Mouse (Mus musculus): ENCODE measurements around the gene Nat8f5. TPM values are rescaled to one million over a fixed set of nuclear protein-coding genes. Genes with fewer than 3 reads are reported as not detected.
"Not testable (repeated sequence)": the region's sequence is repeated elsewhere in the genome, so short reads cannot be mapped to it uniquely, and the experiment has no call there.

Gene Nat8f5
- polyA plus RNA-seq, 1 experiment, result not detected

DNA sequence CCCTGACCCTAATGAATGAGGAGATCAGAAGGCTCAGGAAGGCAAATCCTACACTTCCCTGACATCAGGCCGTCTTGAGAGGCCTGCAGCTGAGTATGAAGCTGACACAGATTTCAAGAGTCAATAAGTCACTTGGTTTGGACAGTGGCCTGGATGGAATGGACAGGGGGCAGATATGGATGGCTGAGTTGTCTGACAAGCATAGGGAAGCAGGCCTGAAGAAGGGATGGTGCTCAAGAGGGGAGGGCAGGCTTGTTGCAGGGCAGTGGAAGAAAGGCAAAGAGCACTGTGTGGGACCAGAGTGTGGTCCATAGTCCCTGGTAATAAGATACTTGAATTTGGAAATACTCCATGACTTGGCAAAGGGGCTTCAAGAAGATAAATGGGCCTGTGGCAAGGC is 8.7 kb upstream of the Nat8f5 start:
- TF ChIP-seq CTCF (IDR thresholded peaks at IDR 0.05; ENCODE audit: borderline replicate concordance, extremely low read depth, insufficient read depth, insufficient read length) (no peak), POLR2A (IDR thresholded peaks at IDR 0.05; ENCODE audit: borderline replicate concordance, extremely low read depth, insufficient read depth, insufficient read length, poor library complexity, severe bottlenecking) (no peak)

DNA sequence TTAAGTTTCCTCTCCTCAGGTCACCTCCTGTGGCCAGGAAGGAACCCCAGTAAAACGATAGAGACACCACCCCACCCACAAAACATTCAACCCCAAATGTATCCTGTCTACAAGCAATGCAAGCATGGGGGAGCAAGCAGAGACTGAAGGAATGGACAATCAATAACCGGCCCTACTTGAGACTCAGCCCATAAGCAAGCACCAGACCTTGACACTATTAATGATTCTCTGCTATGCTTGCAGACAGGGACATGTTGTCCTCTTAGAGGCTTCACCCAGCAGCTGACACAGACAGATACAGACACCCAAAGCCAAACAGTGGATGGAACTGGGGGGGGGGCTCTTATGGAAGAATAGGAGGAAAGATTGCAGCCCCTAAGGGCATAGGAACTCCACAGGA is 5.1 kb upstream of the Nat8f5 start:
- TF ChIP-seq CTCF (IDR thresholded peaks at IDR 0.05; ENCODE audit: borderline replicate concordance, extremely low read depth, insufficient read depth, insufficient read length) (no peak), POLR2A (IDR thresholded peaks at IDR 0.05; ENCODE audit: borderline replicate concordance, extremely low read depth, insufficient read depth, insufficient read length, poor library complexity, severe bottlenecking) (no peak)
- no peak for DNase-seq (ENCODE audit: low read depth)

More for the DNA sequence above, 8.7 kb upstream of the Nat8f5 start:
- no peak for DNase-seq (ENCODE audit: low read depth)

DNA sequence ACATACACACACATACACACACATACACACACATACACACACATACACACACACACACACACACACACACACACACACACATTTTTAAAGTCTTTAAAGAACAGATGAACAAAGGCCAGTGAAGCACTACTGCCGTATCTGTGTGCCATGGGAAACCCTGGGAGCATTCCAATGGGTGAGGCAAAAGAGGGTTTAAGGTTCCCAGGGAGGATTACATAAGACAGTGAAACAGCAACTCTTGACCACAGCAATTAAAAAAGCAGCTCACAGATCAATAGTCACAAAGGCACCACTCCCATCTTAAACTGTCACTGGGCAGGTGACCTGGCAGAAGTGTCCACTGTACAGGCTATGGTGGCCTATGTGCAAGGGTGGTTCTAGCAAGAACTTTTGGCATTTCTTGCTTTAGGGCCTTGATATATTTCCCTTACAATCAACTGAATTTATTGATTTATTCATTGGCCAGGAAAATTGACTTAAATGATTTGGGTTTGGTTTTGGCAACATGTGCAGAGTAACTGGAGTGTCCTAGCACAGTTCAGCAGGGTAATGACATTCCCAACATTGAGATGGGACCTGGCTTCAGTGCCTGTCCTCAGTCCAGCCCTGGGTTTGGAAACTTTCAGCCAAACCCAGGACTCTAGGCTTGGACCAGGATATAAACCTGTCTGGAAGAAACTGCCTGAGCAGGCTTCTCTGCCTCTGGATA is 2.8 kb upstream of the Nat8f5 start:
- TF ChIP-seq POLR2A (IDR thresholded peaks at IDR 0.05; ENCODE audit: borderline replicate concordance, extremely low read depth, insufficient read depth, insufficient read length, poor library complexity, severe bottlenecking) (no peak), CTCF (IDR thresholded peaks at IDR 0.05; ENCODE audit: borderline replicate concordance, extremely low read depth, insufficient read depth, insufficient read length) (no peak)
- DNase-seq (ENCODE audit: low read depth), result no peak

DNA sequence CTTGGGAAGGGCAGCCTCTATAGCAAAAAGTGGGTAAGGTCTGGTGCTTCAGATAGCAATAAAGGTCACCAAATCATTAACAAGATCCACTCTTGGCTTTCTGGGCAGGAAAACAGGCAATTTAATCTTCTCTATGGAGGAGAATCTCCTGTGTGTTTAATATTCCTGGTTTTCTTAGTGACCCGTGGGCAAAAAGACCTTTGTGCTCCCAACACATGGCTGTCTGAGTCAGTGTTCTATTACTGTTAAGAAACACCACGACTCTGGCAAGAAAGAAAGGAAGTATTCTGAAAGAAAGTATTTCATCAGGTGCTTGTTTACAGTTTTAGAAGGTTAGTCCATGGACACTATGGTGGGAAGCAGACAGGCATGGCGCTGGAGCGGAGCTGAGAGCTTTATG is 1.5 kb upstream of the Nat8f5 start:
- TF ChIP-seq CTCF (IDR thresholded peaks at IDR 0.05; ENCODE audit: borderline replicate concordance, extremely low read depth, insufficient read depth, insufficient read length) (no peak), POLR2A (IDR thresholded peaks at IDR 0.05; ENCODE audit: borderline replicate concordance, extremely low read depth, insufficient read depth, insufficient read length, poor library complexity, severe bottlenecking) (no peak)
- no peak for DNase-seq (ENCODE audit: low read depth)

DNA sequence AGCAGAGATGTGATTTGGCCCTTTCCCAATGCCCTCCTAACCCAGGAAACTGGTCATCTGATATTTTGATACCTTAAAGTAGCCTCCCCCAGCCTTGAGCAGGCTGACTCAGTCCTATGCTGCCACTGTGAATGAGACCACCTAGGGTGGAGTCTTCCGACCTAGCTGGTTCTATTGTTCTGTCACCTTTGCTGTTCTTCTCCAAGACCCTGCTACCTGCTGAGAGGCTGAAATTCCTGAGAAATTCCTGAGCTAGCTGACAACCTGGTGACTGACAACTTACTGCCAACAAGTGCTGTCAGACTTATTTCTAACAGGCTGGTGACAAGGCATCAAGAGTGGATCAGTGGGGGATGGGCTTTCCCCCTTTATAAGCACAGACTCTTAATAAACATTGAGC is 2.4 kb downstream of the Nat8f5 start:
- TF ChIP-seq POLR2A (IDR thresholded peaks at IDR 0.05; ENCODE audit: borderline replicate concordance, extremely low read depth, insufficient read depth, insufficient read length, poor library complexity, severe bottlenecking) (no peak), CTCF (IDR thresholded peaks at IDR 0.05; ENCODE audit: borderline replicate concordance, extremely low read depth, insufficient read depth, insufficient read length) (no peak)
- no peak for DNase-seq (ENCODE audit: low read depth)

DNA sequence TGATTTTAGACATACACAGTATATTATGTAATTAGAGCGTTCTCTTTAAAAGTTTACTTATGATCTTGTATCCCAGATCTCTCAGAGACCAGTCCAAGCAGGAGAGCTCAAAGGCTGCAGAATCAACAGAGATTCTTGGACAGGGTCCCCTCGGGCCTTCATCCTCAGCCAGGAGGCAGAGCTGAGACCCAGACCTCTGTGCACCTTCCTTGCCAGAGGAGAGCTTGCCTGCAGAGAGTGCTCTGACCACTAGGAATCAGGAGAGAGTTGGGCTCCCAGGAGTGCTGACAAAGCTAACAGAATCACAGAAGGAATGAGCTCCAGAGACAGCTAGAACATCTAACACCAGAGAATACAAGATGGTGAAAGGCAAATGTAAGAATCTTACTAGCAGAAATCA is 7.4 kb downstream of the Nat8f5 start:
- TF ChIP-seq POLR2A (IDR thresholded peaks at IDR 0.05; ENCODE audit: borderline replicate concordance, extremely low read depth, insufficient read depth, insufficient read length, poor library complexity, severe bottlenecking) (no peak), CTCF (IDR thresholded peaks at IDR 0.05; ENCODE audit: borderline replicate concordance, extremely low read depth, insufficient read depth, insufficient read length) (no peak)
- DNase-seq (ENCODE audit: low read depth), result no peak

DNA sequence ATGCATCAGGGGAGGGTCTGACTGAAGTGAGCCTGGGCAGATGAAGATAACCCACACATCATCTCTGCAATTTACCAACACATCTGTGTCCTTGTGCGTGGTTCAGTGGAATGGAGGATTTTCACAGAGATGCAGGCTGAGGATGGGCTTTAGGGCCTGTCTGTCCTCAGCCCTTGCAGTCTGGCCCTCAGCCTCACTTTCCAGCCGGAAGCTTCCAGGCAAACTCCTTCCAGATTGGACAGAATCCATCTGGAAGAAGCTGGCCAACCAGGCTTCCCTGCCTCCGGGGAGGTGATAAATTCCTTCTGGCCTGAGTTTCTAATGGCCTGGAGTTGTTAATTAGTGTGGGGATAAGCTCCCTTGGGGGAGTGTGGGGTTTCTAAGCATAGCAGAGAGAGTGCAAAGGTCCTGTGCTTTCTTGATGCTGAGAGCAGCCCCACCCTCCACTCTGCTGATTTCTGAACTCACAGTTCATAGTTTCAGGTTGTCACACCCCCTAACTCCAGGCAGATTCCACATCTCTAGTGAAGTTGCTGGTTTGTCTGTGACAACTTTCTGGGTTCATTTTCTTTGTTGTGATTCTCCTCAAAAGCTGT is 9.7 kb downstream of the Nat8f5 start:
- DNase-seq (ENCODE audit: low read depth), result not testable (repeated sequence)

DNA sequence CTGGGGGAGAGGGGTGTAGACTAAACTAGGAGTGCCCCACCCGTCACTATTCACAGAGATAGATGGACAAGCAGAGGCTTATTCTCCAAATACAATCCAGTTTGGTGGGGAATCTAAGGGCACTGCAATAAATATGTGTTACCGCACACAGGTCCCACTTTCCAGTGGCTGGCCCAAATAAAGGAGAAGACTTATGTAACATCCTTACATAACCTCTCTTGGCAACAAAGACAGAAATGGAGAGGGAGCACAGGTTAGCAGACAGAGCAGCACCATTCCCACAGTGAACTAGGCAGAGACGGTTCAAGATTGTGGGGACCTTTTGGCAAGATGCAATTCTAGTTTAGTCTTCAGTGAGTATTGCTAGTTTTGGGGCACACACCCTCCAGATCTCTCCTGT is 10.3 kb downstream of the Nat8f5 start:
- not testable (repeated sequence) for DNase-seq (ENCODE audit: low read depth)

DNA sequence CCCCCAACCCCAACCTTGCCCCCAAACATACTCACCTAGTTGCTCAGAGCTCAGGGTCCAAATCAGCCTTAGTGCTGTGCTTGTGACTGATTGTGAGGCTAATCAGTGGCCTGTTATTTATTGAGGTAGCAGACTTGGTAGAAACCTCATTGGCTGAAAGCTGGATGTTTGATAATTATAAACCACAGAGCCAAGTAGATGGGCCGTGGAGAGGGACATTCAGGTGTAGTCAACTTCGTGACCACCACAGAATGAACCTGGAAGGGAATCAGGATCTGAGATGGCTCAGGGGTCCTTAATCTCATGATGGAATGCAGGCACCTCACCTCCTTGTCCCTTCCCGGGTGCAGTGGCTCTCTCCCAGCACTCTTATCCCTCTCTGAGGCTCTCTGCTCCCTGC is 11.0 kb downstream of the Nat8f5 start:
- DNase-seq (ENCODE audit: low read depth), result not testable (repeated sequence)

DNA sequence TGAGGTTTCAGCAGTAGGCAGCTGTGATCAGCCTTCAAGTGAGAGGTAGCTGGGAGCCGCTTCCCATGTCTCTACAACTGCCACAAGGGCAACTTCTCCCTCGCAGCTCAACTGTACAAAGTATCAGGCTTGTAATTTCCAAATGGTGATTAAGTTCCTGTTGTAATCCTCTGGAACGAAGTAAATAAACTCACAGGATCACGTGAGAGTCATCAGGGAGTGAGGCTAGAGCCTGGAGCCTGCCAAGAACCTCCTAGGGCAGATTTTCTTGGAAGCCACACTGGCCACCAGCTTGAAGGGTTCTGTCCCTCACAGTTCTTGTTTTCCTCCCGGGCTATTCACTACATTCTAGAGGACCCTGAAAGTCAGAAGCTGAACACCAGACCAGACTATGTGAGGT is 17.6 kb downstream of the Nat8f5 start:
- DNase-seq (ENCODE audit: low read depth), result not testable (repeated sequence)

Other genes with a start within 250 kb of the Nat8f5 start
- gene Alms1, start 233.4 kb downstream of the Nat8f5 start, polyA plus RNA-seq (2012; rRNA removed), result 5.3 and 7.1 TPM in 2 replicates
- not detected in 2 replicates for gene Nat8f7, start 107.8 kb downstream of the Nat8f5 start, polyA plus RNA-seq (2012; rRNA removed)
- 0.08 TPM in 1 of 2 replicates, not detected in the other for gene Nat8f3, start 55.2 kb downstream of the Nat8f5 start, polyA plus RNA-seq (2012; rRNA removed)
- gene Nat8f6, start within 50 bp of the Nat8f5 start, polyA plus RNA-seq (2012; rRNA removed), result 0.08 TPM in 1 of 2 replicates, not detected in the other
- gene Nat8, start 11.1 kb upstream of the Nat8f5 start, polyA plus RNA-seq (2012; rRNA removed), result not detected in 2 replicates
- gene Nat8f2, start 48.2 kb upstream of the Nat8f5 start, polyA plus RNA-seq (2012; rRNA removed), result 0.03 and 0.10 TPM in 2 replicates
- gene Nat8f4, start 83.9 kb upstream of the Nat8f5 start, polyA plus RNA-seq (2012; rRNA removed), result 4.5 and 5.5 TPM in 2 replicates
- gene Tprkb, start 90.9 kb upstream of the Nat8f5 start, polyA plus RNA-seq (2012; rRNA removed), result 35.5 and 40.7 TPM in 2 replicates
- gene Nat8f1, start 94.7 kb upstream of the Nat8f5 start, polyA plus RNA-seq (2012; rRNA removed), result 16.5 and 17.1 TPM in 2 replicates
- gene Dusp11, start 140.7 kb upstream of the Nat8f5 start, polyA plus RNA-seq (2012; rRNA removed), result 157 and 169 TPM in 2 replicates
- gene Figla, start 195.2 kb upstream of the Nat8f5 start, polyA plus RNA-seq (2012; rRNA removed), result 0.15 TPM in 1 of 2 replicates, not detected in the other
- 181 and 191 TPM in 2 replicates for gene Add2, start 207.7 kb upstream of the Nat8f5 start, polyA plus RNA-seq (2012; rRNA removed)

Measured in brain, embryonic 14.5 days (tissue).